Mouse (Mus musculus): Measurements from ENCODE around the gene Myo3b. TPM values are rescaled to one million over a fixed set of nuclear protein-coding genes. Genes with fewer than 3 reads are reported as not detected.

The Myo3b gene
- total and polyA plus RNA-seq, 3 experiments = 0.08 TPM; not detected in 2

DNA sequence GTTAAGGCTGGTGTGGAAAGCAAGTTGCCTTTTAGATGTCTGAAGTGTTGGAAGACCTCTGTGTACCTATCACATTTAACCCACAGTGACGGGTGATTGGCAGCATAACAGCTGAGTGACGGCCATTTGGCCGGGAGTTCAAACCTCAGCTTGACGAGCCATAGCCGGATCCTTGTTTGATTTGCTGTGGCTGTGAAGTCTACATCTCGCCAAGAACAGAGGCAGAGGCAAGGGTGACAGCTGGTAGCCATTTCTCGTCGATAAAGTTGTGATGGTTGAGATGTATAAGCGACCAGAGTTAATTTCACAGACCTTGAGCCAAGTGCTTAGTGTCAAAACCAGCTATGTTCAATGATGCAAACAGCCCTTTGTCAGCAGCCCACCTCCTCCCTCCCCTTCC is 283.8 kb downstream of the Myo3b start:
- no peak for TF ChIP-seq EP300 (IDR thresholded peaks at IDR 0.05; ENCODE audit: insufficient read depth, low read depth, low read length)
- no peak for TF ChIP-seq CTCF (IDR thresholded peaks at IDR 0.05)
- no peak for TF ChIP-seq POLR2A (IDR thresholded peaks at IDR 0.05; ENCODE audit: insufficient read depth, low read depth, low read length)
- Histone ChIP-seq H3K36me3 (ENCODE audit: control insufficient read depth, insufficient read depth, low read length) (no peaks in the 10 kb centered on the region), H3K79me2 (replicated peaks; ENCODE audit: control insufficient read depth, insufficient read depth, low read length) (no peaks in the 10 kb centered on the region), H3K27me3 (ENCODE audit: control insufficient read depth, insufficient read depth, low read length) (no peaks in the 10 kb centered on the region; the same call in 1 of the 2 replicates), H3K4me3 (no peak overlapping the region), H3K27ac (no peak overlapping the region), H3K9ac (ENCODE audit: low read depth, low read length) (no peak overlapping the region), H3K4me1 (ENCODE audit: control insufficient read depth, insufficient read depth, low read length) (no peaks in the 10 kb centered on the region)
- no peak for DNase-seq
- WGBS = 74% methylated on average over 9 of the region's 9 CpGs
- intact Hi-C loops (cut with DNase I) = no loop called here

GRCm38 (mm10) chr2:70327602-70328001 is 288.7 kb downstream of the Myo3b start:
- Histone ChIP-seq H3K79me2 (replicated peaks; ENCODE audit: control insufficient read depth, insufficient read depth, low read length) (no peaks in the 10 kb centered on the region), H3K9ac (ENCODE audit: low read depth, low read length) (no peak overlapping the region), H3K27me3 (ENCODE audit: control insufficient read depth, insufficient read depth, low read length) (no peaks in the 10 kb centered on the region; the same call in 1 of the 2 replicates), H3K27ac (no peak overlapping the region), H3K36me3 (ENCODE audit: control insufficient read depth, insufficient read depth, low read length) (no peaks in the 10 kb centered on the region), H3K4me3 (no peak overlapping the region), H3K4me1 (ENCODE audit: control insufficient read depth, insufficient read depth, low read length) (no peaks in the 10 kb centered on the region)
- intact Hi-C loops (cut with DNase I) = no loop called here
- WGBS = 85% methylated on average over 11 of the region's 11 CpGs
- TF ChIP-seq EP300 (IDR thresholded peaks at IDR 0.05; ENCODE audit: insufficient read depth, low read depth, low read length) (no peak), POLR2A (IDR thresholded peaks at IDR 0.05; ENCODE audit: insufficient read depth, low read depth, low read length) (no peak), CTCF (IDR thresholded peaks at IDR 0.05) (no peak)
- DNase-seq = no peak

DNA sequence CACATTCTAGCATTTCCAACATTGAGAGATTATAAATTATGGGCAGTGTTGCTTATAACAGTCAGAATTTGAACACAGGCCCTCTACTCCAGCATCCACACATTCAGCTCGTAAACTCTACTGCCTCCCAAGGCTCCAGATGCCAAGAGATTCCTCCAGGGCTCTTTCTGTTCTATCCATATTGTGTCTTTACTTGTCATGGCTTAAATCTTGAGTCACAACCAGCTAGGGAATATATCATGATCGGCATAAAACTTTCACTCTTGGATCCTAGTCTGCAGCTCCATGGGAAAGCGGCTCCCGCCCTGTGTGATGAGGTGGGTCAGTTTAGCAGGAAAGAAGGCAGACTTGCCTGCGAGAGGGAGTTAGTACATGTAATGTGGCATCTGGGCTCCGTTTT is 294.0 kb downstream of the Myo3b start:
- DNase-seq = no peak
- WGBS = 93% methylated on average over 6 of the region's 6 CpGs
- Histone ChIP-seq H3K27ac (no peak overlapping the region), H3K36me3 (ENCODE audit: control insufficient read depth, insufficient read depth, low read length) (no peaks in the 10 kb centered on the region), H3K4me3 (no peak overlapping the region), H3K4me1 (ENCODE audit: control insufficient read depth, insufficient read depth, low read length) (peaks cover 2% of the 10 kb centered on the region), H3K79me2 (replicated peaks; ENCODE audit: control insufficient read depth, insufficient read depth, low read length) (no peaks in the 10 kb centered on the region), H3K27me3 (ENCODE audit: control insufficient read depth, insufficient read depth, low read length) (no peaks in the 10 kb centered on the region), H3K9ac (ENCODE audit: low read depth, low read length) (no peak overlapping the region)
- intact Hi-C loops (cut with DNase I) = no loop called here
- no peak for TF ChIP-seq POLR2A (IDR thresholded peaks at IDR 0.05; ENCODE audit: insufficient read depth, low read depth, low read length)
- no peak for TF ChIP-seq CTCF (IDR thresholded peaks at IDR 0.05)
- no peak for TF ChIP-seq EP300 (IDR thresholded peaks at IDR 0.05; ENCODE audit: insufficient read depth, low read depth, low read length)

- Histone ChIP-seq H3K4me3 (no peak overlapping the region), H3K9ac (ENCODE audit: low read depth, low read length) (no peak overlapping the region), H3K36me3 (ENCODE audit: control insufficient read depth, insufficient read depth, low read length) (no peaks in the 10 kb centered on the region), H3K27ac (no peak overlapping the region), H3K79me2 (replicated peaks; ENCODE audit: control insufficient read depth, insufficient read depth, low read length) (no peaks in the 10 kb centered on the region), H3K4me1 (ENCODE audit: control insufficient read depth, insufficient read depth, low read length) (peaks cover 4% of the 10 kb centered on the region), H3K27me3 (ENCODE audit: control insufficient read depth, insufficient read depth, low read length) (no peaks in the 10 kb centered on the region)
- intact Hi-C loops (cut with DNase I) = no loop called here
- TF ChIP-seq POLR2A (IDR thresholded peaks at IDR 0.05; ENCODE audit: insufficient read depth, low read depth, low read length) (no peak), CTCF (IDR thresholded peaks at IDR 0.05) (no peak), EP300 (IDR thresholded peaks at IDR 0.05; ENCODE audit: insufficient read depth, low read depth, low read length) (no peak)
- DNase-seq = peak in 1 of 2 experiments; percentile 50
- WGBS = 57% methylated on average over 6 of the region's 6 CpGs
Observed at GRCm38 (mm10) chr2:70333553-70333952, 294.6 kb downstream of the Myo3b start.

DNA sequence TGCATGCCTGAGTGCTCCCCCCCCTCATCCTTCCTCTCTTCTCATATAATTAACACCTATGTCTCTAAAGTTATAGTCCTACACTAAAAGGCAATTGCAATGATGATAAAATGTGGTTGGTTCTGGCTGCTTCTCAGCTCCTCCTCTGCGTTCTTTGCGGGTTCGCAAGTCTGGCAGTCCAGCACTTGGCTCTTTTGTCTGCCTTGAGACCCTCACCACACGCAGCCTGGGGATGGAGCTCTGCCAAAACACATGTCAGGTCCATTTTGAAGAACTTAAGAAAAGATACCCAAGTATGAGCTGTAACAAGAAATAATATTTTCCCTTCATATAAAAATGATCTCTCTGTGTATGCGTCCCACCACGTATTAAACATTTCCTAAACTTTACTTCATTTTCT is 297.6 kb downstream of the Myo3b start:
- WGBS = 71% methylated on average over 6 of the region's 6 CpGs
- DNase-seq = no peak
- Histone ChIP-seq H3K36me3 (ENCODE audit: control insufficient read depth, insufficient read depth, low read length) (no peaks in the 10 kb centered on the region), H3K27ac (no peak overlapping the region), H3K4me1 (ENCODE audit: control insufficient read depth, insufficient read depth, low read length) (peaks cover 5% of the 10 kb centered on the region), H3K4me3 (no peak overlapping the region), H3K79me2 (replicated peaks; ENCODE audit: control insufficient read depth, insufficient read depth, low read length) (no peaks in the 10 kb centered on the region), H3K9ac (ENCODE audit: low read depth, low read length) (no peak overlapping the region), H3K27me3 (ENCODE audit: control insufficient read depth, insufficient read depth, low read length) (no peaks in the 10 kb centered on the region)
- TF ChIP-seq EP300 (IDR thresholded peaks at IDR 0.05; ENCODE audit: insufficient read depth, low read depth, low read length) (no peak), CTCF (IDR thresholded peaks at IDR 0.05) (no peak), POLR2A (IDR thresholded peaks at IDR 0.05; ENCODE audit: insufficient read depth, low read depth, low read length) (no peak)
- intact Hi-C loops (cut with DNase I) = no loop called here

DNA sequence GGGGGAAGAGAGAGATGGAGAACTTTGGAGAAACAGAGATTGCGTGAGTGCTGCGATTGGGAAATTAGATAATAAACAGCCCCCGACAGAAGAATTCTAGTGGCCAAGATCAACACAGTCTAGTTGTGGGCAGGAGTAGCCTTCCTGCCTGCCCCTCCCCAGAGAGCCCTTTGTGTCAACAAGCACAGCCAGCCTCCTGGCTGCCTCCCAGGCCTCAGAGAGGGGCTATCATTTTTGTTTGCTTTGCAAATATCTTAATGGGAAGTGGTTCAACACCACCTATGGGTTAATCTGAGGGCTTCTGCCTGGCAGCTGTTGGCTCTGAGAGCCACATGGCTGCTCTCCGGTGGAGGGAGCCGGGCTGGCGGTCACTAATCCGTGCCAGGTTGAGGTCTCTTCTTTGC is 298.3 kb downstream of the Myo3b start:
- peak; percentile 35 to 42 for DNase-seq
- TF ChIP-seq POLR2A (IDR thresholded peaks at IDR 0.05; ENCODE audit: insufficient read depth, low read depth, low read length) = no peak
- TF ChIP-seq CTCF (IDR thresholded peaks at IDR 0.05) = no peak
- TF ChIP-seq EP300 (IDR thresholded peaks at IDR 0.05; ENCODE audit: insufficient read depth, low read depth, low read length) = no peak
- H3K36me3 ChIP-seq (ENCODE audit: control insufficient read depth, insufficient read depth, low read length) = no peaks in the 10 kb centered on the region
- H3K27ac ChIP-seq = no peak overlapping the region
- H3K4me3 ChIP-seq = no peak overlapping the region
- intact Hi-C loops (cut with DNase I) = no loop called here
- 6% methylated on average over 7 of the region's 7 CpGs for WGBS
- H3K4me1 ChIP-seq (ENCODE audit: control insufficient read depth, insufficient read depth, low read length) = peaks cover 5% of the 10 kb centered on the region
- H3K9ac ChIP-seq (ENCODE audit: low read depth, low read length) = no peak overlapping the region
- no peaks in the 10 kb centered on the region for H3K79me2 ChIP-seq (replicated peaks; ENCODE audit: control insufficient read depth, insufficient read depth, low read length)
- H3K27me3 ChIP-seq (ENCODE audit: control insufficient read depth, insufficient read depth, low read length) = no peaks in the 10 kb centered on the region

Measured in heart, adult 2 months (tissue).